Mouse (Mus musculus): ENCODE measurements around the gene 1700125H20Rik. TPM values are rescaled to one million over a fixed set of nuclear protein-coding genes. Genes with fewer than 3 reads are reported as not detected.
"Not testable (repeated sequence)": the region's sequence is repeated elsewhere in the genome, so short reads cannot be mapped to it uniquely, and the experiment has no call there.

1700125H20Rik gene
- polyA plus RNA-seq, 1 experiment from 2014 or later, result not detected

GRCm38 (mm10) chr11:85163014-85163413, 7.2 kb upstream of the 1700125H20Rik start:
- not testable (repeated sequence) for H3K36me3 ChIP-seq; H3K4me1 ChIP-seq; H3K9ac ChIP-seq; H3K4me3 ChIP-seq; ATAC-seq; H3K9me3 ChIP-seq (replicated peaks); H3K4me2 ChIP-seq; H3K27ac ChIP-seq
- WGBS (ENCODE audit: insufficient replicate concordance), result 52% methylated on average over 1 of the region's 1 CpGs
- H3K27me3 ChIP-seq (replicated peaks), result peaks cover 13% of the 10 kb centered on the region; the same call in 1 of the 2 replicates

- Histone ChIP-seq H3K27ac (no peak overlapping the region), H3K9ac (no peak overlapping the region), H3K27me3 (replicated peaks) (peaks cover 2% of the 10 kb centered on the region; the same call in 1 of the 2 replicates), H3K9me3 (replicated peaks) (no peaks in the 10 kb centered on the region), H3K4me1 (peaks cover 3% of the 10 kb centered on the region; the same call in 1 of the 2 replicates), H3K4me2 (no peak overlapping the region), H3K4me3 (no peak overlapping the region), H3K36me3 (no peaks in the 10 kb centered on the region)
- ATAC-seq, result no peak
Measured at GRCm38 (mm10) chr11:85164371-85164770, 5.8 kb upstream of the 1700125H20Rik start.

DNA sequence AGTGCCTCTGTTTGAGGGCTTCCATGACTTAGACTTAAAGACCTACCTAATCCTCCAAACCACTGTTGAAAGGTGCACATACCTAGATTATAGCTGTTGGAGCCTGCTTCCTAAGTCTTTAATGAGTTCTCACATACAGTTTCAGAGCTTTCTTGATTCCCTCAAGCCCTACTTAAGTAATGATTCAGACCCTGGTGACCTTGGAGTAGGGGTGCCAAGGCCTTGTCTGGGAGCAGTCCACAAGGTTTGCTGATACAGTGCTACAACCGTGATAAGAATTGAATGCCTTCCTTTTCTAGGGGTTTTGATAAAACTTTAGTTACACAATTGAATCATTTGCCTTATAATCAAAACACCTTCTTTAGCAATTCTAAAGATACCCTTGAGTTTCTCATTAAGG, 2.7 kb upstream of the 1700125H20Rik start:
- WGBS (ENCODE audit: insufficient replicate concordance), result 43% methylated on average over 1 of the region's 1 CpGs
- no peak for ATAC-seq
- H3K4me1 ChIP-seq, result peaks cover 20% of the 10 kb centered on the region
- no peak overlapping the region for H3K9ac ChIP-seq
- H3K9me3 ChIP-seq (replicated peaks), result no peaks in the 10 kb centered on the region
- no peaks in the 10 kb centered on the region for H3K36me3 ChIP-seq
- no peak overlapping the region for H3K4me3 ChIP-seq
- no peak overlapping the region for H3K4me2 ChIP-seq
- H3K27me3 ChIP-seq (replicated peaks), result no peaks in the 10 kb centered on the region
- no peak overlapping the region for H3K27ac ChIP-seq

DNA sequence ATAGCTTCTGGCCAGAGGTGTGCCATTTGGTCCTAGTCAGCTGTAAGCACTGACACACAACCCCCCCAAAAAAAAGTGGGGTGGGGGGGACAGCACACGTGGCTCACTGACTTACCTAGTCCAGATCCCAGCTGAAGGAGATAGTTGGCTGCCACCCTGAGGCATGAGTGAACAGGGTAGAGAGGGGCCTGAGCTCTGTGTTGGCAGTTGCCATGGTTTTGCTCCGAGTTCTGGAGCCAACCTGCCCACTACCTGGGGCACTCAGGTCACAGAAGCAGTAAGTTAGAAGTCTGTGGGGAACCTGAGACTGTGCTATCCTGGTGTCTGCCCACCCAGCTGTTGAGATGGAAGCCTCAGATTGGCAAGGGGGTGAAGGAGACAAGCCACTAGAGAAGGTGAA, 629 bp downstream of the 1700125H20Rik start:
- peak overlapping the region; percentile 70 for H3K4me2 ChIP-seq
- WGBS (ENCODE audit: insufficient replicate concordance), result 50% methylated on average over 2 of the region's 2 CpGs

GRCm38 (mm10) chr11:85175941-85176340, 5.7 kb downstream of the 1700125H20Rik start:
- H3K27me3 ChIP-seq (replicated peaks), result no peaks in the 10 kb centered on the region; the same call in none of the 2 replicates
- no peak overlapping the region for H3K4me3 ChIP-seq
- no peak overlapping the region for H3K27ac ChIP-seq
- no peaks in the 10 kb centered on the region for H3K36me3 ChIP-seq
- ATAC-seq, result no peak
- H3K4me2 ChIP-seq, result no peak overlapping the region
- 62% methylated on average over 3 of the region's 3 CpGs for WGBS (ENCODE audit: insufficient replicate concordance)
- H3K4me1 ChIP-seq, result peaks cover 8% of the 10 kb centered on the region
- no peak overlapping the region for H3K9ac ChIP-seq
- H3K9me3 ChIP-seq (replicated peaks), result no peaks in the 10 kb centered on the region

More for the DNA sequence above, 629 bp downstream of the 1700125H20Rik start:
- 0 out of 2 replicates have a peak overlapping the region, but pooled peaks have one; percentile 17 for H3K27ac ChIP-seq
- no peaks in the 10 kb centered on the region for H3K36me3 ChIP-seq
- no peak for ATAC-seq
- no peaks in the 10 kb centered on the region; the same call in 1 of the 2 replicates for H3K27me3 ChIP-seq (replicated peaks)
- H3K9ac ChIP-seq, result peak overlapping the region; percentile 55; the same call in 1 of the 2 replicates
- H3K4me3 ChIP-seq, result no peak overlapping the region
- no peaks in the 10 kb centered on the region for H3K9me3 ChIP-seq (replicated peaks)
- H3K4me1 ChIP-seq, result peaks cover 20% of the 10 kb centered on the region

DNA sequence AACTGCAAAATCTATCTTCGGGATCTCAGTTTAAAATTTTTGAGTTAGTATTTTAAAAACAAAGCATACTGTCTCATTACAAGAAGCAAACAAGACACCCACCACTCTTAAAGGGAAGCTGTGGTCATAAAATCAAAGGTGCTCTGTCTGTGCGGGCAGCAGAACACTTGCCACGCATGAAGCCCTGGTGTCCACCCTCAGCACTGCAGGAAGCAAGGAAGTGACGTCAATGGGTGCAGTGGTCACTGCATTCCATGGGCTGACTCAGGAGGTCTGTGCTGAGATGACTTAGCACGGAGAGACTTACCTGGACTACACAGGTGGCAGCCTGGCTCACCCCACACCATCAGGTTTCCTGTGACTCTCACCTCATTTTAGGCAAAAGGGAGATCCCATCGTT, 7.6 kb downstream of the 1700125H20Rik start:
- Histone ChIP-seq H3K4me2 (no peak overlapping the region), H3K27me3 (replicated peaks) (no peaks in the 10 kb centered on the region; the same call in none of the 2 replicates), H3K9me3 (replicated peaks) (no peaks in the 10 kb centered on the region), H3K4me1 (peaks cover 10% of the 10 kb centered on the region), H3K4me3 (no peak overlapping the region), H3K36me3 (no peaks in the 10 kb centered on the region), H3K9ac (no peak overlapping the region), H3K27ac (no peak overlapping the region)
- 62% methylated on average over 6 of the region's 6 CpGs for WGBS (ENCODE audit: insufficient replicate concordance)
- ATAC-seq, result no peak

DNA sequence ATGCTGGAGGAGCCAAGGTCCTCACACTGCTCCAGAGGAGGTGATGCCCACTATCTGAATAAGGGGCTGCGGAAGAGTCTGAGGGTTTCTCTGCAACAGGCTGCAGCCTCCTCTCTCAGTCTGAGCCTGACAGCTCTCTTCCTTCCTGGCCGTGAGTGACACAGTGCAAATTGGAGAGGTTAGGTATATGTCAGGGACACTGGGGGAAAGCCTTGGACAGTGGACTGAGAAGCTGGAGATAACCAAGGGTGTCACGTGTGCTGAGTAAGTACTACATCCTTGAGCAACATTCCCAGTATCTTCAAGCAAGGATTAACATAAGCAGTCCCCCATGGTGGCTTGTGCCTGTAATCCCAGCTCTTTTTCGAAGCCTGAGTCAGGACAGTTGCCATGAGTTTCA, 8.2 kb downstream of the 1700125H20Rik start:
- H3K27me3 ChIP-seq (replicated peaks), result no peaks in the 10 kb centered on the region; the same call in 1 of the 2 replicates
- H3K4me2 ChIP-seq, result no peak overlapping the region
- no peaks in the 10 kb centered on the region for H3K9me3 ChIP-seq (replicated peaks)
- no peak for ATAC-seq
- 57% methylated on average over 4 of the region's 4 CpGs for WGBS (ENCODE audit: insufficient replicate concordance)
- peaks cover 17% of the 10 kb centered on the region for H3K4me1 ChIP-seq
- no peak overlapping the region for H3K9ac ChIP-seq
- no peak overlapping the region for H3K27ac ChIP-seq
- H3K36me3 ChIP-seq, result no peaks in the 10 kb centered on the region
- H3K4me3 ChIP-seq, result no peak overlapping the region

GRCm38 (mm10) chr11:85182617-85183283, 12.5 kb downstream of the 1700125H20Rik start:
- H3K27ac ChIP-seq, result peak overlapping the region; percentile 23
- peak; percentile 82 for ATAC-seq
- H3K4me3 ChIP-seq, result peak overlapping the region; percentile 51
- 4% methylated on average over 20 of the region's 20 CpGs for WGBS (ENCODE audit: insufficient replicate concordance)
- H3K9me3 ChIP-seq (replicated peaks), result no peaks in the 10 kb centered on the region
- H3K4me2 ChIP-seq, result peak overlapping the region; percentile 73
- H3K27me3 ChIP-seq (replicated peaks), result no peaks in the 10 kb centered on the region; the same call in 1 of the 2 replicates
- 0 out of 2 replicates have a peak, but pooled peaks cover 2% of the 10 kb centered on the region for H3K36me3 ChIP-seq
- H3K9ac ChIP-seq, result peak overlapping the region; percentile 67
- H3K4me1 ChIP-seq, result peaks cover 17% of the 10 kb centered on the region

DNA sequence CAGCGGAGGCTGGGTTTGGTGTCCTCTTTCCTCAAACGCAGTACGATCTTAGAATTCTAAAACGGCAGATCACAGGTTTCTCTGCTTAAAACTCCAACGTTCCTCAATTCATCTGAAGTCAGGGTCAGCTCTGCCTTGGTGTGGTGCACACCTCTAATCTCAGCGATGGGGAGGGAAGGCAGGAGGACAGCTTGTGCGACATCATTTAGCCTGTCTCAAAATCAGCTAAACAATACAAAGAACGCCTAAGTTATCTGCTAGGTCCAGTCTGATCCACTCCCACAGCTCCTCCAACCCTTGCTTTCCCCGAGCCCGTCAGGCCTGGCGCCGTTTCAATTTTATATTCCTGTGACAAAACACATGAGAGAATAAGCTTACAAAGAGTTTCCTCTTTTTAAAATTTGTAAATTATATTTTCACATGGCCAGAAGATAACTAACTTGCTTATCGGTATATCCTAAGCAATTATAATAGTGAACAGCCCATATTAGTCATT, 13.1 kb downstream of the 1700125H20Rik start:
- H3K4me3 ChIP-seq, result peak overlapping the region; percentile 51
- peak overlapping the region; percentile 67 for H3K9ac ChIP-seq
- ATAC-seq, result 0 out of 2 replicates have a peak, but pooled peaks have one; percentile 14
- H3K4me2 ChIP-seq, result peak overlapping the region; percentile 73
- H3K36me3 ChIP-seq, result peaks cover 4% of the 10 kb centered on the region
- no peak overlapping the region for H3K27ac ChIP-seq
- no peaks in the 10 kb centered on the region for H3K9me3 ChIP-seq (replicated peaks)
- 34% methylated on average over 13 of the region's 13 CpGs for WGBS (ENCODE audit: insufficient replicate concordance)
- no peaks in the 10 kb centered on the region for H3K27me3 ChIP-seq (replicated peaks)
- H3K4me1 ChIP-seq, result peaks cover 15% of the 10 kb centered on the region

- no peak overlapping the region for H3K4me2 ChIP-seq
- WGBS (ENCODE audit: insufficient replicate concordance), result 64% methylated on average over 5 of the region's 5 CpGs
- H3K9ac ChIP-seq, result no peak overlapping the region
- peaks cover 22% of the 10 kb centered on the region for H3K4me1 ChIP-seq
- no peak overlapping the region for H3K4me3 ChIP-seq
- H3K9me3 ChIP-seq (replicated peaks), result no peaks in the 10 kb centered on the region
- ATAC-seq, result 0 out of 2 replicates have a peak, but pooled peaks have one; percentile 26
- H3K36me3 ChIP-seq, result peaks cover 10% of the 10 kb centered on the region
- H3K27ac ChIP-seq, result no peak overlapping the region
- H3K27me3 ChIP-seq (replicated peaks), result no peaks in the 10 kb centered on the region
Measured at GRCm38 (mm10) chr11:85184082-85184481, 13.9 kb downstream of the 1700125H20Rik start.

DNA sequence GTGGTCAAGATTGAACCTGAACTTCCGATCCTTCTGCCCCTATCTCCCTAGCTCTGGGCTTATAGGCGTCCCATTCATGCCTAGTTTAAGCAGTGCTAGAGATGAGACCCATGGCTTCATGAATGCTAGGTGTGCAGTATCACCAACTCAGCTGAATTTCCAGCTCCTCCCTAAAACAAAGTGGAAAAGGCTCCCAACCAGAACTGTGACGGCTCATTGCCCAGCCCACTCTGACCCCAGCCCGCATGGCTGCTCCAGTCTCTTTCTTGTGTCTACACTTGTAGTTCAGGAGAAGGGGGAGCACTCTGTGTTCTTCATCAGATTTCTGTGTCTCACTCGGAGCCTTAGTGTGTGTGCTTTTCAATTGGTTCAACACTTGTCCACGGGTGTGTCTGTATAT, 14.6 kb downstream of the 1700125H20Rik start:
- 84% methylated on average over 6 of the region's 6 CpGs for WGBS (ENCODE audit: insufficient replicate concordance)
- H3K4me1 ChIP-seq, result peaks cover 28% of the 10 kb centered on the region
- H3K4me3 ChIP-seq, result no peak overlapping the region
- no peak overlapping the region for H3K27ac ChIP-seq
- peaks cover 16% of the 10 kb centered on the region for H3K36me3 ChIP-seq
- no peaks in the 10 kb centered on the region for H3K9me3 ChIP-seq (replicated peaks)
- no peaks in the 10 kb centered on the region for H3K27me3 ChIP-seq (replicated peaks)
- H3K4me2 ChIP-seq, result no peak overlapping the region
- no peak overlapping the region for H3K9ac ChIP-seq
- no peak for ATAC-seq

- Histone ChIP-seq H3K4me2 (no peak overlapping the region), H3K4me1 (peaks cover 15% of the 10 kb centered on the region; the same call in 1 of the 2 replicates), H3K27me3 (replicated peaks) (no peaks in the 10 kb centered on the region), H3K9ac (no peak overlapping the region), H3K9me3 (replicated peaks) (no peaks in the 10 kb centered on the region), H3K36me3 (peaks cover 57% of the 10 kb centered on the region), H3K27ac (no peak overlapping the region), H3K4me3 (no peak overlapping the region)
- peak; percentile 74 for ATAC-seq
- 34% methylated on average over 4 of the region's 4 CpGs for WGBS (ENCODE audit: insufficient replicate concordance)
Measured at GRCm38 (mm10) chr11:85189110-85189509, 18.9 kb downstream of the 1700125H20Rik start.
